Mouse (Mus musculus): Measurements from ENCODE around the gene Fgf16. TPM values are rescaled to one million over a fixed set of nuclear protein-coding genes. Genes with fewer than 3 reads are reported as not detected.

The Fgf16 gene
- polyA plus RNA-seq (2016; fragmentation: Nextera tagmentation; extraction: Ambion mirVana): not detected in 2 replicates

- no peaks in the 10 kb centered on the region for H3K36me3 ChIP-seq
- no peak for ATAC-seq
- WGBS (ENCODE audit: insufficient replicate concordance): 11% methylated on average over 62 of the region's 86 CpGs
- H3K4me3 ChIP-seq: peak within 1 kb of the TSS; percentile 33
- no peaks in the 10 kb centered on the region for H3K9me3 ChIP-seq (replicated peaks)
- no peak within 1 kb of the TSS for H3K27ac ChIP-seq
- peak within 1 kb of the TSS; percentile 47 for H3K4me2 ChIP-seq
- H3K27me3 ChIP-seq (replicated peaks): peaks cover 78% of the 10 kb centered on the region
- H3K9ac ChIP-seq: no peak within 1 kb of the TSS
- H3K4me1 ChIP-seq: no peaks in the 10 kb centered on the region
Measured at GRCm38 (mm10) chrX:105764162-105765004, at the start of gene Fgf16. Gene Fgf16, plus strand, starts transcription at chrX:105764279.

- no peak for ATAC-seq
- Histone ChIP-seq H3K9ac (no peak overlapping the region), H3K27me3 (replicated peaks) (peaks cover 17% of the 10 kb centered on the region; the same call in 1 of the 2 replicates), H3K27ac (no peak overlapping the region), H3K4me3 (no peak overlapping the region), H3K4me2 (no peak overlapping the region), H3K36me3 (no peaks in the 10 kb centered on the region), H3K4me1 (no peaks in the 10 kb centered on the region), H3K9me3 (replicated peaks) (no peaks in the 10 kb centered on the region)
- 84% methylated on average over 4 of the region's 4 CpGs for WGBS (ENCODE audit: insufficient replicate concordance)
Measured at GRCm38 (mm10) chrX:105714740-105715139, 49.3 kb upstream of the Fgf16 start.

GRCm38 (mm10) chrX:105715789-105716321 is 48.2 kb upstream of the Fgf16 start:
- no peak overlapping the region for H3K9ac ChIP-seq
- no peaks in the 10 kb centered on the region for H3K9me3 ChIP-seq (replicated peaks)
- H3K36me3 ChIP-seq: no peaks in the 10 kb centered on the region
- H3K4me3 ChIP-seq: no peak overlapping the region
- H3K27me3 ChIP-seq (replicated peaks): peaks cover 17% of the 10 kb centered on the region; the same call in 1 of the 2 replicates
- 64% methylated on average over 7 of the region's 7 CpGs for WGBS (ENCODE audit: insufficient replicate concordance)
- H3K4me1 ChIP-seq: no peaks in the 10 kb centered on the region
- no peak for ATAC-seq
- H3K27ac ChIP-seq: no peak overlapping the region
- H3K4me2 ChIP-seq: no peak overlapping the region

- H3K9me3 ChIP-seq (replicated peaks): no peaks in the 10 kb centered on the region
- H3K4me2 ChIP-seq: no peak overlapping the region
- H3K4me1 ChIP-seq: no peaks in the 10 kb centered on the region
- no peak overlapping the region for H3K27ac ChIP-seq
- H3K9ac ChIP-seq: no peak overlapping the region
- no peak overlapping the region for H3K4me3 ChIP-seq
- peaks cover 17% of the 10 kb centered on the region; the same call in 1 of the 2 replicates for H3K27me3 ChIP-seq (replicated peaks)
- 65% methylated on average over 5 of the region's 5 CpGs for WGBS (ENCODE audit: insufficient replicate concordance)
- no peak for ATAC-seq
- no peaks in the 10 kb centered on the region for H3K36me3 ChIP-seq
Measured at GRCm38 (mm10) chrX:105718388-105718787, 45.7 kb upstream of the Fgf16 start.

- Histone ChIP-seq H3K4me3 (no peak overlapping the region), H3K27me3 (replicated peaks) (peaks cover 11% of the 10 kb centered on the region; the same call in 1 of the 2 replicates), H3K4me1 (no peaks in the 10 kb centered on the region), H3K36me3 (no peaks in the 10 kb centered on the region), H3K9me3 (replicated peaks) (no peaks in the 10 kb centered on the region), H3K27ac (no peak overlapping the region), H3K4me2 (no peak overlapping the region), H3K9ac (no peak overlapping the region)
- ATAC-seq: no peak
- 70% methylated on average over 5 of the region's 5 CpGs for WGBS (ENCODE audit: insufficient replicate concordance)
Measured at GRCm38 (mm10) chrX:105718943-105719342, 45.1 kb upstream of the Fgf16 start.

- 24% methylated on average over 7 of the region's 7 CpGs for WGBS (ENCODE audit: insufficient replicate concordance)
- no peaks in the 10 kb centered on the region for H3K9me3 ChIP-seq (replicated peaks)
- H3K4me1 ChIP-seq: no peaks in the 10 kb centered on the region
- no peaks in the 10 kb centered on the region for H3K36me3 ChIP-seq
- H3K27me3 ChIP-seq (replicated peaks): no peaks in the 10 kb centered on the region; the same call in 1 of the 2 replicates
- H3K4me2 ChIP-seq: no peak overlapping the region
- H3K9ac ChIP-seq: no peak overlapping the region
- H3K4me3 ChIP-seq: no peak overlapping the region
- no peak for ATAC-seq
- no peak overlapping the region for H3K27ac ChIP-seq
Measured at GRCm38 (mm10) chrX:105724174-105724573, 39.9 kb upstream of the Fgf16 start.

GRCm38 (mm10) chrX:105762847-105763527 is 1.1 kb upstream of the Fgf16 start:
- Histone ChIP-seq H3K27ac (no peak overlapping the region), H3K4me2 (peak overlapping the region; percentile 47), H3K36me3 (no peaks in the 10 kb centered on the region), H3K9ac (no peak overlapping the region), H3K27me3 (replicated peaks) (peaks cover 73% of the 10 kb centered on the region), H3K4me1 (no peaks in the 10 kb centered on the region), H3K9me3 (replicated peaks) (no peaks in the 10 kb centered on the region), H3K4me3 (no peak overlapping the region; the same call in 1 of the 2 replicates)
- WGBS (ENCODE audit: insufficient replicate concordance): 9% methylated on average over 23 of the region's 23 CpGs
- ATAC-seq: no peak

- Histone ChIP-seq H3K4me1 (no peaks in the 10 kb centered on the region), H3K27ac (no peak overlapping the region), H3K36me3 (no peaks in the 10 kb centered on the region), H3K4me3 (peak overlapping the region; percentile 33), H3K4me2 (peak overlapping the region; percentile 47), H3K27me3 (replicated peaks) (peaks cover 78% of the 10 kb centered on the region), H3K9me3 (replicated peaks) (no peaks in the 10 kb centered on the region), H3K9ac (no peak overlapping the region)
- WGBS (ENCODE audit: insufficient replicate concordance): 9% methylated on average over 20 of the region's 20 CpGs
- no peak for ATAC-seq
Measured at GRCm38 (mm10) chrX:105763612-105764011, 467 bp upstream of the Fgf16 start.

GRCm38 (mm10) chrX:105765005-105765706 is 1.1 kb downstream of the Fgf16 start:
- Histone ChIP-seq H3K27ac (no peak overlapping the region), H3K27me3 (replicated peaks) (peaks cover 84% of the 10 kb centered on the region), H3K4me1 (no peaks in the 10 kb centered on the region), H3K36me3 (no peaks in the 10 kb centered on the region), H3K9ac (no peak overlapping the region), H3K9me3 (replicated peaks) (no peaks in the 10 kb centered on the region), H3K4me3 (no peak overlapping the region), H3K4me2 (peak overlapping the region; percentile 47)
- no peak for ATAC-seq
- 11% methylated on average over 30 of the region's 36 CpGs for WGBS (ENCODE audit: insufficient replicate concordance)

- no peaks in the 10 kb centered on the region for H3K4me1 ChIP-seq
- peaks cover 80% of the 10 kb centered on the region for H3K27me3 ChIP-seq (replicated peaks)
- no peak for ATAC-seq
- H3K9ac ChIP-seq: no peak overlapping the region
- H3K27ac ChIP-seq: no peak overlapping the region
- no peak overlapping the region for H3K4me2 ChIP-seq
- H3K4me3 ChIP-seq: no peak overlapping the region
- H3K36me3 ChIP-seq: no peaks in the 10 kb centered on the region
- no peaks in the 10 kb centered on the region for H3K9me3 ChIP-seq (replicated peaks)
- whole genome bisulfite sequencing (ENCODE audit: insufficient replicate concordance): 41% methylated on average over 6 of the region's 6 CpGs
Measured at GRCm38 (mm10) chrX:105766013-105766412, 1.9 kb downstream of the Fgf16 start.

- no peaks in the 10 kb centered on the region for H3K36me3 ChIP-seq
- WGBS (ENCODE audit: insufficient replicate concordance): 38% methylated on average over 9 of the region's 9 CpGs
- no peak overlapping the region for H3K27ac ChIP-seq
- no peaks in the 10 kb centered on the region for H3K4me1 ChIP-seq
- no peak overlapping the region for H3K9ac ChIP-seq
- H3K27me3 ChIP-seq (replicated peaks): peaks cover 77% of the 10 kb centered on the region
- no peaks in the 10 kb centered on the region for H3K9me3 ChIP-seq (replicated peaks)
- no peak for ATAC-seq
- no peak overlapping the region for H3K4me2 ChIP-seq
- no peak overlapping the region for H3K4me3 ChIP-seq
Measured at GRCm38 (mm10) chrX:105767177-105767764, 3.2 kb downstream of the Fgf16 start.

All from liver, embryonic 12.5 days (tissue).